Mouse (Mus musculus) E14TG2a.4 (cell line): ENCODE results near the gene Ppp1r13b.

Source experiments
- H3K27me3 ChIP-seq: 2 replicates; pipeline ENCODE4 v1.6.1; 2014; ENCODE audit warnings: low read length, control low read depth; ENCODE audit not compliant: insufficient read depth
- H3K36me3 ChIP-seq: 2 replicates; pipeline ENCODE4 v1.6.1; 2014; ENCODE audit warnings: low read length, control low read depth; ENCODE audit not compliant: insufficient read depth
- H3K4me1 ChIP-seq: replicated peaks from 2 replicates; pipeline ENCODE4 v1.6.1; 2014; ENCODE audit warnings: low read depth, low read length, control low read depth
- H3K4me3 ChIP-seq: replicated peaks from 2 replicates; pipeline ENCODE4 v1.5.1; 2014; ENCODE audit warnings: mild to moderate bottlenecking, low read length
- H3K9me3 ChIP-seq: 2 replicates; pipeline ENCODE4 v1.6.1; 2014; ENCODE audit warnings: low read length, control low read depth
- CTCF ChIP-seq: conservative IDR thresholded peaks from 2 replicates; pipeline ENCODE4 v1.5.1; 2014; ENCODE audit warnings: low read length
- NANOG ChIP-seq: IDR thresholded peaks from 2 replicates; pipeline ENCODE4 v1.6.1; 2014; ENCODE audit warnings: borderline replicate concordance, low read length, mixed read lengths
- POU5F1 ChIP-seq: IDR thresholded peaks from 2 replicates; pipeline ENCODE4 v1.6.1; 2014; ENCODE audit warnings: low read length, borderline replicate concordance

Gene Ppp1r13b

GRCm38 (mm10) chr12:111882022-111882421 lies 25.9 kb downstream of the Ppp1r13b start:
- H3K4me1 ChIP-seq: no peaks in the 10 kb centered on the region
- no peaks in the 10 kb centered on the region for H3K27me3 ChIP-seq
- no peaks in the 10 kb centered on the region for H3K9me3 ChIP-seq
- H3K4me3 ChIP-seq: no peak overlapping the region
- TF ChIP-seq CTCF (no peak), NANOG (no peak), POU5F1 (no peak)
- H3K36me3 ChIP-seq: no peaks in the 10 kb centered on the region

GRCm38 (mm10) chr12:111878213-111878612 lies 29.7 kb downstream of the Ppp1r13b start:
- H3K4me1 ChIP-seq: no peaks in the 10 kb centered on the region

GRCm38 (mm10) chr12:111875499-111875898 lies 32.4 kb downstream of the Ppp1r13b start:
- Histone ChIP-seq H3K4me1 (no peaks in the 10 kb centered on the region), H3K27me3 (no peaks in the 10 kb centered on the region), H3K36me3 (peaks cover 2% of the 10 kb centered on the region; the same call in 1 of the 2 replicates), H3K4me3 (no peak overlapping the region), H3K9me3 (no peaks in the 10 kb centered on the region)
- TF ChIP-seq POU5F1: no peak
- TF ChIP-seq NANOG: no peak
- TF ChIP-seq CTCF: no peak

More at GRCm38 (mm10) chr12:111878213-111878612, 29.7 kb downstream of the Ppp1r13b start:
- TF ChIP-seq POU5F1 (no peak), CTCF (peak; percentile 80)
- Histone ChIP-seq H3K4me3 (no peak overlapping the region), H3K9me3 (no peaks in the 10 kb centered on the region), H3K27me3 (no peaks in the 10 kb centered on the region), H3K36me3 (no peaks in the 10 kb centered on the region)

- H3K9me3 ChIP-seq: no peaks in the 10 kb centered on the region
- no peaks in the 10 kb centered on the region for H3K27me3 ChIP-seq
- H3K4me3 ChIP-seq: no peak overlapping the region
- no peaks in the 10 kb centered on the region for H3K4me1 ChIP-seq
- TF ChIP-seq POU5F1: no peak
- TF ChIP-seq CTCF: no peak
- TF ChIP-seq NANOG: no peak
- peaks cover 2% of the 10 kb centered on the region; the same call in 1 of the 2 replicates for H3K36me3 ChIP-seq
Measured at GRCm38 (mm10) chr12:111874601-111875140, 33.2 kb downstream of the Ppp1r13b start.

- H3K4me1 ChIP-seq: no peaks in the 10 kb centered on the region
- TF ChIP-seq POU5F1 (no peak), CTCF (no peak), NANOG (no peak)
Measured at GRCm38 (mm10) chr12:111872079-111872478, 35.8 kb downstream of the Ppp1r13b start.

GRCm38 (mm10) chr12:111870811-111871210 lies 37.1 kb downstream of the Ppp1r13b start:
- Histone ChIP-seq H3K27me3 (no peaks in the 10 kb centered on the region), H3K4me3 (no peak overlapping the region), H3K9me3 (no peaks in the 10 kb centered on the region), H3K4me1 (no peaks in the 10 kb centered on the region), H3K36me3 (peaks cover 2% of the 10 kb centered on the region; the same call in 1 of the 2 replicates)
- TF ChIP-seq POU5F1: no peak
- TF ChIP-seq CTCF: no peak
- TF ChIP-seq NANOG: no peak

More at GRCm38 (mm10) chr12:111872079-111872478, 35.8 kb downstream of the Ppp1r13b start:
- Histone ChIP-seq H3K9me3 (no peaks in the 10 kb centered on the region), H3K36me3 (peaks cover 2% of the 10 kb centered on the region; the same call in 1 of the 2 replicates), H3K27me3 (no peaks in the 10 kb centered on the region), H3K4me3 (no peak overlapping the region)

- TF ChIP-seq NANOG (no peak), CTCF (no peak), POU5F1 (no peak)
- Histone ChIP-seq H3K9me3 (no peaks in the 10 kb centered on the region), H3K4me1 (no peaks in the 10 kb centered on the region), H3K4me3 (no peak overlapping the region), H3K36me3 (peaks cover 2% of the 10 kb centered on the region; the same call in 1 of the 2 replicates), H3K27me3 (no peaks in the 10 kb centered on the region)
Measured at GRCm38 (mm10) chr12:111869806-111870205, 38.1 kb downstream of the Ppp1r13b start.

GRCm38 (mm10) chr12:111864206-111864824 lies 43.6 kb downstream of the Ppp1r13b start:
- Histone ChIP-seq H3K4me1 (no peaks in the 10 kb centered on the region), H3K4me3 (no peak overlapping the region), H3K36me3 (no peaks in the 10 kb centered on the region), H3K9me3 (no peaks in the 10 kb centered on the region), H3K27me3 (no peaks in the 10 kb centered on the region)
- TF ChIP-seq CTCF (no peak), NANOG (no peak), POU5F1 (no peak)

- H3K9me3 ChIP-seq: no peaks in the 10 kb centered on the region
- no peaks in the 10 kb centered on the region for H3K36me3 ChIP-seq
- peaks cover 18% of the 10 kb centered on the region for H3K4me1 ChIP-seq
- no peak for TF ChIP-seq NANOG
- no peak for TF ChIP-seq POU5F1
- TF ChIP-seq CTCF: no peak
- H3K4me3 ChIP-seq: no peak overlapping the region
- no peaks in the 10 kb centered on the region for H3K27me3 ChIP-seq
Measured at GRCm38 (mm10) chr12:111855448-111855847, 52.5 kb downstream of the Ppp1r13b start.
